Mouse (Mus musculus): ENCODE results near the gene Pi4k2a.

Gene Pi4k2a

DNA sequence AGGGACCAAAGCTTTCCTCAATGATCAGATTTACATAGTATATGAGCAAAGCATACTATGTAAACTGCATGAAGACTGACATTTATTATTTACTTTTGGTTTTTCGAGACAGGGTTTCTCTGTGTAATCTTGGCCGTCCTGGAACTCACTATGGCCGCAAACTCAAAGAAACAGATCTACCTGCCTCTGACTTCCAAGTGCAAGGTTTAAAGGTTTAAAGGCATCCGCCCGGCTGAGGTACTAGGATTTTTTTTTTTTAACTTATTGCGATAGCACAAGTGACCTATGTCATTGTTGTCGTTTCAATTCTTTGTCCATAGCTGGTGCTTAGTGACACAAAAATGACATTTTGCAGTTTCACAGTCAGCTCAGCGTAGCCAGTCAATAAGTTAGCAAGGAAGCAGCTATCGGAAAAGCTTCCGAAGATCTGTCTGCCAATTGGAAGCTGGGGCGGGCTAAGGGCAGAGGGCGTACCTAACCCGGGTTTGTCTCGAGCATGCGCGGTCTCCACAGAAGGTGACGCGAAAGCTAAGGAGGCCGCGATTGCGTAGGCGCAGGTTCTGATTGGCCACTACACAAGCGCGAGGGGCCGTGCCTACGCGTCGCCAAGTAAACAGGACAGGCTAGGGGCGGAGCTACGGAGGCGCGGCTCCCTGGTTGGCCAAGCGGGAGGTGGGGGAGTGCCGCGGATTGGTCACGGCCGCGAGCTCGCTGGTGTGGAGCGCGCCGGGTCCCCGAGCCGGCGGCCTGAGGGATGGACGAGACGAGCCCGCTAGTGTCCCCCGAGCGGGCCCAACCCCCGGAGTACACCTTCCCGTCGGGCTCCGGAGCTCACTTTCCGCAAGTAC, at the start of gene Pi4k2a:
Pi4k2a (plus strand) TSS at position 723 of the 848 bp plus-strand sequence.
- DNase-seq, result peak; percentile 93 to 98

DNA sequence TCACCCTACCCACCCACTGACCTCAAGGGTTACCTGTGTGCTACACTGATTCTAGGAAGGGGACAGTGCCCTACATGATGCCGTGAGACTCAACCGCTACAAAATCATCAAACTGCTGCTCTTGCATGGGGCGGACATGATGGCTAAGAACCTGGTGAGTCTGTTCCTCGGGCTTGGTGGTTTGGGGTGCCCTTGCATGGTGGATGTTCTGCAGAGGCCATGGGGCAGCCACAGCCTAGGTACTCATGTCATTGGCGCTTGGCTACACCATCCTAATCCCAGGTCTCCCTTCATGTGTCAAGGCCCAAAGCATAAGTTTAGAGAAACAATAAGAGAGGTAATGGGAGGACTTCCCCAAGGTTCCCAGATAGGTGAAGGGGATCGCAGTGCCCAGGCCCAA, 46.3 kb upstream of the Pi4k2a start:
- no peak for DNase-seq

DNA sequence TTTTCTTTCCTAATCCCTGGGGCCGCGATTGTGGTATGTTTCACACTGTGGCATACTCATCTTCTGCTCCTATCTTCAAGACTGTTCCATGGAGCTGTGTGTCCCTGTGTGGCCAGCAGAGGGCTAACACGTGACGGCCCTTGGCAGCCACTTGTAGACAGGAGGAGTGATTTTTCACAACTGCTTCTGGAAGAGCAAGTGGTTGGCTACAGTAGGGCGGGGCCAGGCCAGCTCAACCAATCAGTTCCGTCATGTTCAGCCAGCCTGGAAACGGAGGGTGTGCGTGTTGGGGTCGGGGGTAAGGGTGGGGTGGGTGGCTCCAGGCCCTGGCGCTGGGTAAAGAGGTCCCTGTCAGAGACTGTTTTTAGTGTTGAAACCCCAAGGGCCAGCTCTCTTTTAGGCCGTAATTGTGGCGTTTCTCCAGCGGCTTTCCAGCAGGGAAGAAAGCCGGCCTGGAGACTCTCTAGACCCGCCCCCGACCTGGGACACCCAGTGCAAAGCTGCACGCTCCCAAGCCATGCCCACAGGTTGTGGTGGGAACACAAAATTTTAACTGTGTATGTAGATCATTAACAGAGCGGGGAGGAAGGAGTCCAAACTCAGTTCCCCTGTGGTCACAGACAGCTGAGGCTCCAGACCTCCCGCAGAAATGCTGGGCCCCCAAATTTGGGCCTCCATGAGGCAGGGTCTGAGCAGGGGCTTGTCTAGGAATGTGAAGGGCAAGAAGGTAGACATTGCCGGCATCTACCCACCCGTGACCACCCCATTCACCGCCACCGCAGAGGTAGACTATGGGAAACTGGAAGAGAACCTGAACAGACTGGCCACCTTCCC, 44.8 kb upstream of the Pi4k2a start, which contains the start of gene Hoga1:
Hoga1 (plus strand) TSS at position 342 of the 834 bp plus-strand sequence.
- peak in 1 of 2 experiments; percentile 29 for DNase-seq

DNA sequence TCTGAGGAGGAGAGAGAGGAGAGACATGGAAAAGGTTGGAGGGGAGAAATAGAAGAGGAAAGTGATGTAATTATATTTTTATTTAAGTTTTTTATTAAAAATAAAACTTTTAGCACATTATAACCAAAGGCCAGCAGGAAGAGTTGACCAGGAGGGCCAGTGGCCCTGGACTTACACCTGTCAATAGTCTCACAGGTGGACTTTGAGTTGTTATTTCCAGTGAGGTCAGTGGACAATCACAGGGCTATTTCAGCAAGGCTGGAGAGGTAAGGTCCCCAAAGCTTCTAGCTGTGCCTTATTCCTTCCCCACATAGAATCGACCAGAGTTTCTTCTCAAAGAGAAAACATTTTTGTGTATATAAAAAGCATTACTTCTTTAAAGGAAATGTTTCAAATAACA, 40.0 kb upstream of the Pi4k2a start:
- DNase-seq, result no peak

DNA sequence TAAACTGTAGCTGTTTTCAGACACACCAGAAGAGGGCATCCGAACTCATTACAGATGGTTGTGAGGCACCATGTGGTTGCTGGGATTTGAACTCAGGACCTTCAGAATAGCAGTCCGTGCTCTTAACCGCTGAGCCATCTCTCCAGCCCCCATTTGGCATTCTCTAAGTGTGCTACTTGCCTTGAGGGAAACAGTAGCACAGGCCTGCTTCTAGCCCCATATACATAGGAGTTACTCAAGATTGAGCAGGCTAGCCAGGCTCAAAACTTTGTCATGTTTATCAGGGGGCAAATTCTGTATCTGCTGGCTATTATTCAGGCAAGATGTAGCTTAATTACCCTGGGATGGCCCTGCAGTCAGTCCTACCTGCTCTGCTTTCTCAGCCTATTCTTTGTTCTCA, 38.9 kb upstream of the Pi4k2a start:
- DNase-seq, result no peak

DNA sequence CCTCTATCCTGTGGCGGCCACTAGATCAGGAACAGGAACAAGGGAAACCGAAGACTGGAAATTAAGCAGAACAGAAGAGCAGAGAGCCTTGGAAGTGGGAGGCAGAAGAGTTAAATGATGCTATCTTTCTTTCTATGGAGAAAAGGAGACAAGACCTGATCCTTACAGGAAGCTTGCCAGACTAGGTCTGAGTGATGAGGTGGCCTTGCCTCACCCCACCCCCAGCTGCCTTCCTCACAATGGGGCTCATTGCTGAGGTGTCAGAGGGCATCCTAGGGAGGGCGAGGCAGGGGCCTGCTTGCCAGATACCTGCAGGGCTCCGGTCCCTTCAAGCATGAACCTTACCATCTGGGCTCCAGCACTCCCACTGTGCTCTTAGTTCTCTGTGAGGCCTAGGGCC, 38.3 kb upstream of the Pi4k2a start, which contains the start of gene 4933411K16Rik:
4933411K16Rik (plus strand) TSS at position 301 of the 400 bp plus-strand sequence.
- DNase-seq, result no peak

DNA sequence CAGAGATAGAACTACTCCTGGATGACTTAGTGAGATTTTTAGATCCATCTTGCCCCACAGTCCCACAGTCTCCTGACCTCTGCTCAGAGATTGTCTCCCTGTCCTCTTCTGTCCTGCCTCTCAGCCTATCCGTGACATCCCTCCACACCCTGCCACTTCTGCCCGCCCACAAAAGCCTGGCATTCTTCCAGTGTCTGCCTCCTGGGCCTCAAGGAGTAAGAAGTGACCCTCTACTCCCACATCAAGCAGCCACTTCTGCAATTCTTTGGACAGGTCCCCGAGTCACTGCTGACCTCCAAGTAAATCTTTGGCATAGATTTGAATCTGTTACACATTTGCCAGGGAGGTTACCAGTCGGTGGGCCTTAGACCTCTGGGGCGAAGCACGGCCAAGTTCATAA, 36.0 kb upstream of the Pi4k2a start:
- no peak for DNase-seq

DNA sequence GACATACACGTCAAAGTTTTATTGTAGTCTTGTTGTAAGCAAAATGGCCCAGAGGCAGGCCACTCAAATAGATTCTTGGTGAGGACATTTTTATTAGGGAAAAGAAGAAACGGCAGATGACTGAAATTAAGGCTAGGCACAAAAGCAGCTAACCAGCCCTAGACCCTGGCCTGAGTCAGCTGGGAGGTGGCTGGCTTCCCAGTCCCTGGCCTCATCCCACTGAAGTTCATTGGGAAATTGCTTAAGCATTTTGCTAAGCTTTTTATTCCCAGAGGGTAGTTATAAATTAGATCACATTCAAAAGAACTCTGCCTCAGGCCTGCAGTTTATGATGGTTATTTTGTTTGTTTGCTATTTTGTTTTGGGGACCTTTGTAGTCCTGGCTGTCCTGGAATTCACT, 34.4 kb upstream of the Pi4k2a start:
- DNase-seq, result no peak

DNA sequence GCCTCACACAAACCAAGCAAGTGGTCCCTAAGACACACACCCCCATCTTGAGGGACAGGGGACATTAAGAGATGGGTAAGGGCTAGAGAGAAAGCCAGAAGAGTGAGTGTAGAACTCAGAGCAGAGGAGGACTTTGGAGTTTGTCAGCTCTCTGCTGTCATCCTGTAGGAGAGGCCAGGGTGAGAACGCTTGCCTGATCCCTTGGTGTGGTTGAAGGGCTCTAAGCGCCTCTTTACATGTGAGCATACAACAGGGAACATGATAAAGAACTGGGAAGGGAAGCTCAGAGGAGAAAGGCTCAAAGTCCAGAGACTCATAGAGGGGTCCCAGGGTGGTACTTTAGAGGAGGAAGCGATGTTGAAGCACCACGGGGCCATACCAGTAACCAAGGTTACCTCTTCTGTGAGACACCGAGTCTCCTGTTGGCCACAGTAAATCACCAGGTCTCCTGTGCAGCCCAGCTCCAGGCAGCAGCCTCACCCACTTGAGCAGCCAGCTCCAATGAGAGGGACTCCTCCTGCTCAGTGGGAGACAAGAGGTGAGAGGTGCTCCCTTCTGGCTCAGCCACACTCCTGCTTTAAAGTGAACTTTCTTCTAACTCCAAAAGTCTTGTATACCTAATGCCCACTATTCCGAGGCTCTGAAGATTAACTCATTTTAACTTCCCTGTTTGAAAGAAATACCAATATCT, 33.4 kb upstream of the Pi4k2a start:
- DNase-seq, result no peak

DNA sequence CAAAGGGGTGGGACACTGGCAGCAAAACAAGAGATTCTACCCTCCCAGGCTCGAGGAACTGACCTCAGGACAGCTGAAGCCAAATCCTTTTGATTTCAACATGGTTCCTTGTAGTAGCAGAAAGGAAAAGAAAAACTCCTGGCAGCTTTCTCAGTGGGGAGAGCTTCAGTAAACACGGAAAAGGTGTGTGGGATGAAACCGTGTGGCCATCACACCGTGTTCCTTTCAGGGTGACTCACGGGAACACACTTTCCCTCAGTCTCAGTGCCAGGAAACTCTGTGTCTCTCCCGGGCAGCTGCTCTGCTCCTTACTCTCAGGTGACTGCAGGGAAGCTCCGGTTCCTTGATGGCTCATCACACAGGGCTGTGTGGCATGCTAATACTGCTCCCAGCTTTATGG, 31.8 kb upstream of the Pi4k2a start:
- DNase-seq, result no peak

DNA sequence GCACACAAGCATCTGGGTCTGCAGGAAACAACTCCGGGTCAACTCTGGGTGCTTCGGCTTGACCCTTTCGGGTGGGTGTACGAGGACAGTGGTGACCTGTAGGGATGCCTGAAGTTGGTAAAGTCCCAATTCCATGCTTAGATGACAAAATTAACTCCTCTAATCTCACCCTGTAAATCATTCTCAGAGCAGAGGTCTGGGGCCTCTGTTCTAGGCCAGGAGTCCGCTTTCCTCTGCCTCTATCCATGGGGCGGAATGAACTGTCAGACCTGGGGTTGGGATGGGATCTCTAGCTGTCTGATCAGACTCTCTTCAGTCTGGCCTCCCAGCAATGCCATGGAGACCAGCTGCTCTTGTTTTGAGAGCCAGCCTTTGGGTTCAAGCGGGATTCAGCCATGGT, 28.8 kb upstream of the Pi4k2a start:
- DNase-seq, result no peak

DNA sequence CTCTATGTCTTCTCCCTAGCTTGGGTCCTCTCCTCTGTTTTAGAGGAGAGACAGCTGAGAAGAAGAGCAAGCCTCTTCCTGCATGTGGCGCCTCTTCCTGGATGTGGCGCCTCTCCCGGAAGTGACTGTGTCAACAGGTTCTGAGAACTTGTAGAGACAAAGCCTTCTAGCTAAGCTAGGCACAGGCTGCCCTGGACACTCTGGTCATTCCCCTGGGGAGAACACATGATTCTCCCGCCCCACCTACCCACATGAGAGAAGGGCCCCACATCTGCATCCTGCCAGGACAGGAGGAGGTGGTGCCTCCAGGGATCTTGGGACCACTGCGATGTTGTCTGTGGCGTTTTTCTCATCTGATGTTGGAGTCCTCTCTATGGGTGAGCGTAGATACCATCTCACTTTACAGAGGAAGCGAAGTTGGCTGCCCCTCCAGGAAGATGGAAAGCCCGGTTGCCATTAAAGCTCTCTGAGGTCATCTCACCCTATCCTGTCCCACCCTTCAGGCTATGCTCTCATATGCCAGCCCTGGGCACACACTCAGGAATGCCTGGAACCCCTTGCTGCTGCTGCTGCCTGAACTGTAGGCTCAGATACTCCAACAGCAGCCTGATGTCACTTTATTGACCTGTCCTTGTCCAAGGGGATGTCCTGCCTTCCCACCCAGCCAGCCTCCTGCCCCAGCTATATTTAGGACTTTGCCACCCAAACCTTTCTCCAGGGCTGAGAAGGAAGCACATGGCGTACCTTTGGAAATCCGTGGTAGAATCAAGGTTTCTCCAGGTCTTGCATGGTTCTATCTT, 21.6 kb upstream of the Pi4k2a start:
- DNase-seq, result no peak

DNA sequence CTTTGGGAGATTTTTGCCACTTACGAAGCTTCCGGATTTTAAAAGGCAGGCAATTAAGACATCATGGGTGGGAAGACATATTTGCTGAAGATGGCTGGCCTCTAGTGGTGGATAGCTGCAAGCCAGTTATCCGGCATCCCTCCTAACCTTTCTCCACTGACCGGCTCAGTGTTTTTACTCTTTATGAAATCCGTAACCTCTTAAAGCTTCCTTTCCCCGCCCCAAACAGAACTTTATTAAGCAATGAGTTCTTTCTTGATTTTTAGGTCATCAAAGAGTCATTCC, 21.1 kb upstream of the Pi4k2a start:
- no peak for DNase-seq

DNA sequence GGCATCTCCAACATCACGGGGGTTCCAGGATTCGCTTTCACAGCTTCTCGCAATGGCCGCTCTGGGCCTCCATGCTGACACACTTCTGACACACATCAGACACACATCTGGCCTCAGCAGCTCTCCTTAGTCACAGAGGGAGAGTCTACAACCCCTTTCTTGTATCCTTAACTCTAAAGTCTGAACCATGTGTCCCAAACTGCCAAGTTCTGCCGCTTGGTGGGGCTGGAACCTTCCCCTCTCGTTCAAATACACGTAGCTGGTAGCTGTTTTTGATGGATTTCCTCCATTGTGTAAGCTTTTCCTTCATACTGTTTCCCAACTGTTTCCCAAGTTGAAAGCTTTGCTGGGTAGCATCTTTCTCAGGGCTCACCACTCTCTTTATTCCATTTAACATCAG, 19.0 kb upstream of the Pi4k2a start:
- DNase-seq, result no peak

DNA sequence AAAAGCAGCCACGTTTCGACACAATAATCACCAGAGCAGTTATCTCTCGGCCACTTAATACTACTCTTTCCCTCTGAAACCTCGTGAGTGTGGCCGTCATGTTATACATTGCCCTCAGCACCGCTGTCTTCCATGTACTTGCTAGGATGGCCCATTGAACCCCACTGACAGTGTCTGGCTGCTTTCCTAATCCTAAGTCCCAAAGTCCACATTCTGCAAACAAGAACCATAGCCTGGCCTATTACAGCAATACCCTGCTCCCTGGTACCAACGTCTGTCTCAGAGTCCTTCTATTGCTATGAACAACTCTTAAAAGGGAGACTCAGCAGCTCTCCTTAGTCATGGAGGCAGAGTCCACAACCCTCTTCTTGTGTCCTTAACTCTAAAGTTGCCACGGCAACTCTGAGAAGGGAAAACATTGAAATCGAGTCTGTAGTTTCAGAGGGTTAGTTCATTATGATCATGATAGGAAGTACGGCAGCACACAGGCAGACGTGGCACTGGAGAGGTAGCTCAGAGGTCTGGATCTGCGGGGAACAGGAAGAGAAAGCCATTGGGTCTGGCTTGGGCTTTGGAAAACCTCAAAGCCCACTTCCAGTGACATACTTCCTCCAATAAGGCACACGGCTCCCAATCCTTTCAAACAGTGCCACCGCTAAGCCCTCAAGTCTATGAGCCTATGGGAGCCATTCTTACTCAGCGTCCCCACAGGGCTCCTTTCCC, 18.2 kb upstream of the Pi4k2a start:
- no peak for DNase-seq

DNA sequence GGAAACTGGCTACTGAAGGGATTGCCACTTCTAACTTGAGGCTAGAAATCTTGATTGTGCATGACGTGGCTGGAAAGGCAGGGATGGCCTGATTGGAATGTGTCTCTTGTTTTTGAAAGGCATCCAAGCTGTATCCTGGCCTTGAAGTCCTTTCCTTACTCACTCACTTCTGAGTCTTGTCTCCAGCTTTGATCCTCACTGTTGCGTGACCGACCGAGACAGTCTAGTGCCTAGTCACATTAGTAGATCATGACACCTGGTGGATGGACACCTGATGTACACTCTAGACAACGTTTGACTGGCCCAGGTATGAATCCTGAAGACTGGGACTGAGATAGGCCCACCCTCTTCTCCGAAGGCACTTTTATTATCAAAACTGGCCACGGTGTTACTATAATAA, 17.5 kb upstream of the Pi4k2a start:
- no peak for DNase-seq

DNA sequence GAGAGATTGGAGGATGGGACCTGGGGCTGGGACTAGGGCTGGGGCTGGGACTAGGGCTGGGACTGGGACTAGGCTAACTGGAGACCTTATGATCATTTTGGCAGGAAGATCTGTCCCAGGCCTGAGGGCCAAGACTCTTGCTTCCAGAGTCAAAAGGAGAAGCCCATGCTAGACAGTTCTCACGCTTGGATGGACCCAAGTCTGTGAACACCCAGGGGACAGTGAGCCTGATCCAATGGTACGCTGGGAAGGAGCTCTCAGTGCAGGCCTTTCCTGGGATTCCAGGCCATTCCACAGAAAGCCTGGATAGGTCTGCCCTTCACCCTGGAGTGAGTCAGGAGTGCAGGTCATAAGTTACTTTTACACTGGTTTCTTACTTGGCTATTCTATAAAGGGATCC, 15.2 kb upstream of the Pi4k2a start:
- DNase-seq, result no peak

DNA sequence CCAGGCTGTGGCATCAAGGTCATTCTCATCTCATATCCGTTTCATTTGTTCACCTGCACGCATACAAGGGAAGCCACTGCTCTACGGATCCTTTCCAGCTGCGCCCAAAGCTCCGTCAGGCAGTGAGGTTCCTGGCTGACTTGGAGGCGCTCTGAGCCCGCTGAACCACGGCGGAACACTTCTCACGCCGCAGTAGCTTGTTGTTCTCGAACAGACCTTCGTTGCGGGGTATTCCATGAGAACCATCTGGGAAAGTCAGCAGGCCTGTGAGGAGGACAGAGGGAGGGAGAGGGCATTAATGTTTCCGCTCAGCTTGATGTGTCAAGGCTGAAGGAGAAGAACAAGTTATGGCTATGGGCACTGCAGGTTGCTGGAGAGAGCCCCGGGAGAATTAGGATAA, 14.3 kb upstream of the Pi4k2a start:
- DNase-seq, result no peak

DNA sequence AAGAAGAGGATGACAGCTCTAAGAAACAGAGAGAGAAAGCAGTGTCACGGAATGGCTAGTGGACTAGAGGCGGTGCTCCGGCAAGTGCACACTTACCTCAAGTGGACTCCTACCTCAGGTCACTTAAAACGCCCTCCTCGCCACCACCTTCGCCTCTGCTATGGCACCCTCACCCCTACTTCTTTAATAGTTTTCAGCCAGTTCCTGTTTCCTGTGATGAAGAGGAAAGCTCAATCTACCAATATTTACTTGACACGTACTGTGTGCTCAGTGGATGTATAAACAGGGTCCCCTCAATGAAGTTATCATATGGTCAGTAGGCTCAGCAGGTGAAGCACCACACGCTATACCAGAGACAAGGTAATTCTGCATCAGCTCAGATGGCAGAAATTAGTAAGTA, 11.7 kb upstream of the Pi4k2a start:
- no peak for DNase-seq

DNA sequence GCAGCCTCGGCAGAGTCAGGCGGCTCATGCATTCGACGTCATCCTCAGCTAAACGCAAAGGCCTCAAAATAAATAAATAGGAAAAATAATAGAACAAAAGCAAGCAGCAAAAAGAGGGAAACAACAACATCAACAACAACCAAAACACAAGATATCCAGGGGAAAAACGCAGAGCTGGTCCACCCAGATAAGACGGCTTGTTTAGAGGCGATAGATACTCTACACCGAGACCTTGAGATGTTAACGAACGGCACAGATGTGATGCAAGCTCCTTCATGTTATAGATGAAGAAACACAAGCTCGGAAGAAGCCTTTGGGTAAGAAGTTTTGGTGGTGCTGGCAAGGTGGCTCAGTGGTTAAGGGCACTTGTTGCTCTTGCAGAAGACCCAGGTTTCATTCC, 11.3 kb upstream of the Pi4k2a start:
- DNase-seq, result no peak

DNA sequence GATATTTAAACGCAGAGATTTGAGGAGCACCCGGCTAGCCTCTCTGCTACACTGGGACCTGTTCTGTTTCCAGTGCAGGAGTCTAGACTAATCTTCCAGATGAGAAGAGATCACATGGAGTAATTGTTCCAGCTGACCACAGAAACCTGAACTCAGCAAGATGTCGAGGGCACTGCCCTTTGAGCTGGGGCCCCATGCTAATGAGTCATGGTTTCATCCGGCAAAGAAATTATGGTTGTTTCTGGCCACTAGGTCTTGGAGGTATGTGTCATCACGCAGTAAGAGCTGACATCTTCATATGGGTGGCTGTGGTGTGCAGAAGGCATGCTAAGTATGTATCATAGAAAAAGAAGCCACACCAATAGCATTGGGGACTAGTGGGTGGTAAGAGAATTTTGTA, 10.3 kb upstream of the Pi4k2a start:
- DNase-seq, result no peak

DNA sequence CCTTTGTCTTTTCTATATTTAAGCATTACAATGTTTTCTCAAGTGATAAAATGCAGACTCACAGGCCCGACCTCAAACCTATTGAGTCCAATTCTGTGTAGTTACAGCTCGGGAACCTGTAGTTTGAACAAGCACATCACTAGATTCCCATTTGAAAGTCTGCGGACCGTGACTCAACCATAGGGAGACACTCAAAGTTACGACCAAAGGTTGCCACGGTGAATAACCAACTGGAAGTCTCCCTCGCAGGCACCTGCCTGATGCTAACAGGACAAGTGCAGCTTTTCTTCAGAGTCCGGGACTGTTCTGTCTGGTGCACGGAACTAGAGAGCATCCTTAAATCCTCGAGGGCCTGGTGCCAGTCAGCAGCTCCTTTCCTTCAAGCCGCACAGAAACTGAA, 9.8 kb upstream of the Pi4k2a start:
- DNase-seq, result no peak

Measured in spleen, adult 18-20 months (tissue).